Mouse (Mus musculus) monocyte, adult 2 months (primary cell): ENCODE results near the gene Diablo.

Source experiments
- DNase-seq, 2 experiments: peaks; one replicate each; pipeline ENCODE4 v3.0.0; 2022; ENCODE audit warnings: low spot score in 2 of 2, low read depth in 1 of 2

Diablo gene

GRCm38 (mm10) chr5:123507936-123508723 is 15.8 kb downstream of the Diablo start:
- DNase-seq, result no peak

- DNase-seq, result no peak
Observed at GRCm38 (mm10) chr5:123501973-123502372, 22.0 kb downstream of the Diablo start.

DNA sequence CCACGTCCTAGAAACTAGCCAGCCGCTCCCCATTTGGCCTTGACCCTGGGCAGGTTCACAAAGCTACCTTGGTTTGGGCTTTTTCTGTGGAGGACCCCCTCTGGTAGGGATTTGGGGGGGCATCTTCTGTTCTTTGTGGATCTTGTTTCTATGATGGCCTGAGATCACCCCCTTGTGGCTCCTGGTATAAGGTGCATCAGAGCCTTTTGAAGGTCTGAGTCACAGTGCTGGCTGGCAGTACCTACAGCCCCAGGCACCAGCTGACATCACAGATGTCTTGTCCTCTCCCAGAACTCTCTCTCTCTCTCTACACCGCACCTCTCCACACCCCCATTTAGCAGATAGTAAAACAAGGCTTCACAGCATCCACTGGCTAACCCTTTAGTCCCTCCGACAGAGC is 24.3 kb downstream of the Diablo start:
- DNase-seq, result no peak

DNA sequence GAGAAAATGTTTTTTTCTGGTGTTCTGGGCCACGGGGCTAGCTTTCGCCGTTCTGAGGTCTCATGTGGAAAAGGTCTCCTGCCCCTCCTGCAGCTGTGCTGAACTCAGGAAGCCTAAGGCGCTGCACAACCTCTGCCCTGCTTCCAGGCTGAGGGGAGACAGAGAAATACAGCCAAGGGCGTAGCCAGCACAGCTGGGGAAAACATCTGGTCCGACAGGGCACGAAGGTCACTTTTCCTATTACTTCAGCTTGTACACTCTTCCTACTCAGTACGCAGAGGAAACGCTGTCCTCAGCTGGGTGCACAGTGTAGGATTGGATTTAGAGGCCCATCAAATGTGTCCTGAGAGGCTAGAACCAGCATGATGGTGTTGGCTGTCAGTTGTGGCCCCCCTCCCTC is 34.0 kb downstream of the Diablo start:
- no peak for DNase-seq

DNA sequence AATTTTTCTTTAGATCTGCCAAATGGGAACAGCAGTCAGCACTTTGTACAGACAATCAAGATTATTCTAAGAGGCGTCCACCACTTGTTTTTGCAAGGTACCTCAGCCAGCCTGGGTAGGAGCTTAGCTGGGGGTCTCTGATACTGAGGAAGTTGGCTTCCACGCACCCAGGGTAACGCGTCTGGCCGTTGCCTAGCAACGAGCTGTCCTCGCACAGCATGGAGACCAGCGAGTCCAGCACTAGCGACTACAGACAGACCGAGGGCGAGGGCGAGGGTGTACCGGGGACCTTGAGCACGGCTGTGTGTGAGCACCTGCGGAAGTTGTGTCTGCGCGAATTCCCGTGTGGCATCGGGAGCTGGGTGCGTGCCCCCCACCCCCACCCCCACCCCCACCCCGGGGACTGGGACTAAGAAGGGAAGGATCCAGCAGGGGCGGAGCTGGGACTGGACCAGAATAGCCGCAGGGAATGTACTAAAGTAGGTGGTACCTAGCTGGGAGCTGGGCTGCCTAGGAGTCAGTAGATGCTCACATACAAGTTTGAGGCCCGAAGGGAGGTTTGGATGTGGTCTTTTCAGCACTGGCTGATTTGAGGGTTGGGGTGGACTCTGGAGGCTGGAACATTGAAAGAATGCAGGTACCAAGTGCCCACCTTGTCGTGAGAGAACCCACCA is 34.7 kb downstream of the Diablo start, which contains the start of the genes Lrrc43 and Il31:
TSS of gene Lrrc43 (plus strand) at position 194 of the 674 bp plus-strand sequence.
TSS of gene Il31 (minus strand) at position 378 of the 674 bp plus-strand sequence.
- DNase-seq, result no peak

- no peak for DNase-seq
Observed at GRCm38 (mm10) chr5:123487659-123488395, 36.1 kb downstream of the Diablo start.

GRCm38 (mm10) chr5:123473817-123474216 is 50.2 kb downstream of the Diablo start:
- DNase-seq, result no peak

- DNase-seq, result no peak
Observed at GRCm38 (mm10) chr5:123470784-123471400, 53.1 kb downstream of the Diablo start.

- DNase-seq, result no peak
Observed at GRCm38 (mm10) chr5:123464638-123465037, 59.3 kb downstream of the Diablo start.

DNA sequence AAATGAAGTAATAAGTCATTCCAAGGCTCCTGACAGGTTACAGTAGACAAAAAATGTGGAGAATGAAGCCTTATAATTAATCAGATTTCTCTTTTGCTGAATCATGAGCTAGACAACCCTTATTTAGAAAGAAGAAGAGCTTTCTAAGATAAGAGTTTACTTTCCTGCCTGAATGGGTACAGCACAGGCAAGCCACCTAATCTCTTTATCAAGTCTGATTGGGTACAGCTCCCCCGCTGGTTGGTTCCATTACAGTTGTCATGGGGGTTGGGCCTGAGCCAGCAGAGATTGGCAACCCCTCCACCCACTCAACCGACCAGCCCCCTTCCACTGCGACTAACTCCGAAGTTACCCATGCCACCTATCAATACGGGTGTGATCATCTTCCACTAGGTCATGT is 62.6 kb downstream of the Diablo start:
- DNase-seq, result no peak
